Mouse (Mus musculus) MEL (cell line): ENCODE results near the gene Nell1. TPM values are rescaled to one million over a fixed set of nuclear protein-coding genes. Genes with fewer than 3 reads are reported as not detected.

Experiments used
- DNase-seq: peaks from one replicate; pipeline ENCODE4 v3.0.0; 2011; ENCODE audit warnings: low read depth, low spot score
- H3K27ac ChIP-seq: 2 replicates; pipeline ENCODE4 v1.5.1; 2012; ENCODE audit warnings: low read depth, mild to moderate bottlenecking, control low read depth, low read length, moderate library complexity; ENCODE audit not compliant: control insufficient read depth
- H3K27me3 ChIP-seq, 2 experiments: fragments of 150-350 bp in 1 of 2; sonication (generic) in 1 of 2; 2 replicates each; pipeline ENCODE4 v1.6.1; 2012; ENCODE audit warnings: low read length in 2 of 2, mild to moderate bottlenecking in 2 of 2, improper control_type of control experiment in 1 of 2, moderate library complexity in 1 of 2; ENCODE audit not compliant: insufficient read depth in 2 of 2, control insufficient read depth in 1 of 2
- H3K36me3 ChIP-seq, 2 experiments: 2 replicates each; pipeline ENCODE4 v1.6.1; 2012 to 2014; ENCODE audit warnings: low read length in 2 of 2, improper control_type of control experiment in 1 of 2, inconsistent platforms in 1 of 2, mild to moderate bottlenecking in 1 of 2; ENCODE audit not compliant: insufficient read depth in 2 of 2, control insufficient read depth in 1 of 2
- H3K4me1 ChIP-seq, 2 experiments: fragments of 150-350 bp in 1 of 2; sonication (generic) in 1 of 2; 2 replicates each; pipeline ENCODE4 v1.6.1; 2012; ENCODE audit warnings: low read length in 2 of 2, improper control_type of control experiment in 1 of 2, mild to moderate bottlenecking in 1 of 2; ENCODE audit not compliant: insufficient read depth in 2 of 2, control insufficient read depth in 1 of 2
- H3K4me3 ChIP-seq, 2 experiments: fragments of 150-350 bp in 1 of 2; sonication (generic) in 1 of 2; 2 replicates each; pipeline ENCODE4 v1.5.1; 2012; ENCODE audit warnings: low read depth in 2 of 2, low read length in 2 of 2, mild to moderate bottlenecking in 2 of 2, moderate library complexity in 2 of 2, control low read depth in 1 of 2, improper control_type of control experiment in 1 of 2; ENCODE audit not compliant: control insufficient read depth in 1 of 2, insufficient read depth in 1 of 2
- H3K79me2 ChIP-seq: 2 replicates; pipeline ENCODE4 v1.6.1; 2012; ENCODE audit warnings: mild to moderate bottlenecking, low read length, moderate library complexity; ENCODE audit not compliant: control insufficient read depth, poor library complexity, insufficient read depth
- H3K9ac ChIP-seq: 2 replicates; pipeline ENCODE4 v1.6.1; 2012; ENCODE audit warnings: low read depth, mild to moderate bottlenecking, control low read depth, low read length, moderate library complexity; ENCODE audit not compliant: control insufficient read depth, poor library complexity, severe bottlenecking
- H3K9me3 ChIP-seq: fragments of 150-350 bp; sonication (generic); replicated peaks from 2 replicates; pipeline ENCODE4 v1.6.1; 2012; ENCODE audit warnings: mild to moderate bottlenecking, low read length, improper control_type of control experiment, moderate library complexity; ENCODE audit not compliant: insufficient read depth
- BHLHE40 ChIP-seq: IDR thresholded peaks from 2 replicates; pipeline ENCODE4 v1.6.1; 2012; ENCODE audit warnings: low read depth, mild to moderate bottlenecking, inconsistent platforms, low read length, improper control_type of control experiment, borderline replicate concordance
- CTCF ChIP-seq, 3 experiments: IDR thresholded peaks in 2 of 3; conservative IDR thresholded peaks in 1 of 3; 2 replicates each; pipeline ENCODE4 v1.5.1; 2011 to 2012; ENCODE audit warnings: low read length in 3 of 3, low read depth in 2 of 3, mild to moderate bottlenecking in 2 of 3, improper control_type of control experiment in 1 of 3, inconsistent platforms in 1 of 3, mixed read lengths in 1 of 3, moderate library complexity in 1 of 3; ENCODE audit not compliant: control insufficient read depth in 1 of 3, insufficient read depth in 1 of 3, poor library complexity in 1 of 3, severe bottlenecking in 1 of 3
- ELF1 ChIP-seq: IDR thresholded peaks from 2 replicates; pipeline ENCODE4 v1.6.1; 2014; ENCODE audit warnings: low read depth, mild to moderate bottlenecking, inconsistent platforms, low read length, improper control_type of control experiment, moderate library complexity
- EP300 ChIP-seq, 2 experiments: IDR thresholded peaks; 2 replicates each; pipeline ENCODE4 v1.6.1; 2011; ENCODE audit warnings: improper control_type of control experiment in 2 of 2, low read length in 2 of 2, low read depth in 1 of 2, mild to moderate bottlenecking in 1 of 2
- ETS1 ChIP-seq: IDR thresholded peaks from 2 replicates; pipeline ENCODE4 v1.6.1; 2012; ENCODE audit warnings: low read depth, mild to moderate bottlenecking, inconsistent platforms, low read length, improper control_type of control experiment, moderate library complexity
- HCFC1 ChIP-seq: IDR thresholded peaks from 2 replicates; pipeline ENCODE4 v1.6.1; 2012; ENCODE audit warnings: low read depth, mild to moderate bottlenecking, inconsistent platforms, low read length, improper control_type of control experiment, moderate library complexity
- JUND ChIP-seq: IDR thresholded peaks from 2 replicates; pipeline ENCODE4 v1.6.1; 2011; ENCODE audit warnings: low read depth, mild to moderate bottlenecking, improper control_type of control experiment, low read length
- MAFK ChIP-seq: IDR thresholded peaks from 2 replicates; pipeline ENCODE4 v1.6.1; 2011; ENCODE audit warnings: low read depth, mild to moderate bottlenecking, low read length, improper control_type of control experiment, borderline replicate concordance
- MYB ChIP-seq: IDR thresholded peaks from 2 replicates; pipeline ENCODE4 v1.6.1; 2011; ENCODE audit warnings: mild to moderate bottlenecking, low read depth, low read length, improper control_type of control experiment
- MYC ChIP-seq: IDR thresholded peaks from 2 replicates; pipeline ENCODE4 v1.6.1; 2011; ENCODE audit warnings: low read depth, mild to moderate bottlenecking, low read length, improper control_type of control experiment, moderate library complexity
- NELFE ChIP-seq: IDR thresholded peaks from 2 replicates; pipeline ENCODE4 v1.6.1; 2011; ENCODE audit warnings: low read depth, low read length, improper control_type of control experiment
- POLR2A ChIP-seq, 2 experiments: IDR thresholded peaks; 2 replicates each; pipeline ENCODE4 v1.6.1; 2011 to 2012; ENCODE audit warnings: low read length in 2 of 2, mild to moderate bottlenecking in 2 of 2, control low read depth in 1 of 2, improper control_type of control experiment in 1 of 2, low read depth in 1 of 2, moderate library complexity in 1 of 2; ENCODE audit not compliant: control insufficient read depth in 1 of 2, insufficient read depth in 1 of 2, poor library complexity in 1 of 2
- POLR2AphosphoS5 ChIP-seq: IDR thresholded peaks from 2 replicates; pipeline ENCODE4 v1.6.1; 2012; ENCODE audit warnings: low read depth, borderline replicate concordance, mild to moderate bottlenecking, inconsistent platforms, low read length, moderate library complexity, mixed read lengths
- SMC3 ChIP-seq: IDR thresholded peaks from 2 replicates; pipeline ENCODE4 v1.6.1; 2011; ENCODE audit warnings: low read depth, low read length, improper control_type of control experiment
- TAL1 ChIP-seq: IDR thresholded peaks from 2 replicates; pipeline ENCODE4 v1.6.1; 2012; ENCODE audit warnings: mild to moderate bottlenecking, inconsistent platforms, low read length, moderate library complexity, mixed read lengths
- TBP ChIP-seq: IDR thresholded peaks from 2 replicates; pipeline ENCODE4 v1.8.0; 2011; ENCODE audit warnings: low read depth, low read length, improper control_type of control experiment
- UBTF ChIP-seq: IDR thresholded peaks from 2 replicates; pipeline ENCODE4 v1.6.1; 2012; ENCODE audit warnings: low read depth, mild to moderate bottlenecking, inconsistent platforms, low read length, improper control_type of control experiment, moderate library complexity, borderline replicate concordance; ENCODE audit not compliant: insufficient read depth
- ZC3H11A ChIP-seq: IDR thresholded peaks from 2 replicates; pipeline ENCODE4 v1.6.1; 2012; ENCODE audit warnings: low read depth, mild to moderate bottlenecking, inconsistent platforms, low read length, improper control_type of control experiment
- ZNF384 ChIP-seq: IDR thresholded peaks from 2 replicates; pipeline ENCODE4 v1.6.1; 2012; ENCODE audit warnings: low read depth, mild to moderate bottlenecking, inconsistent platforms, low read length, improper control_type of control experiment
- polyA plus RNA-seq, 2 experiments: library from polyadenylated mRNA; stranded (reverse) in 1 of 2; unstranded in 1 of 2; fragments of >175 nt in 1 of 2; fragments of >200 nt in 1 of 2; gene quantifications; 2 replicates each; pipeline versions ENCODE4 v1.2.1 to v1.2.4; 2012; ENCODE audit warnings: low replicate concordance in 2 of 2, low read depth in 1 of 2; ENCODE audit not compliant: insufficient read length in 2 of 2, insufficient read depth in 1 of 2, missing spikeins in 1 of 2
- total RNA-seq: library from RNA; depleted of rRNA; stranded (reverse); fragments of 300-350 nt; gene quantifications from 2 replicates; pipeline ENCODE4 v1.2.3, GENCODE M21; 2012

Nell1 gene
- total and polyA plus RNA-seq, 3 experiments, result not detected

- Histone ChIP-seq H3K4me3 (no peak overlapping the region), H3K27me3 (no peaks in the 10 kb centered on the region), H3K79me2 (no peaks in the 10 kb centered on the region), H3K9me3 (no peaks in the 10 kb centered on the region), H3K4me1 (no peaks in the 10 kb centered on the region), H3K9ac (no peak overlapping the region), H3K27ac (no peak overlapping the region), H3K36me3 (no peaks in the 10 kb centered on the region)
- DNase-seq, result no peak
- TF ChIP-seq ETS1 (no peak), BHLHE40 (no peak), EP300 (IDR thresholded peaks at IDR 0.05; ENCODE audit: low read depth in 1 of 2, low read length in 2 of 2) (no peak), SMC3 (no peak)
These were observed 697.6 kb downstream of the Nell1 start for GRCm38 (mm10) chr7:50672266-50672665.

- Histone ChIP-seq H3K27me3 (no peaks in the 10 kb centered on the region), H3K9ac (no peak overlapping the region), H3K4me3 (no peak overlapping the region), H3K36me3 (no peaks in the 10 kb centered on the region), H3K4me1 (no peaks in the 10 kb centered on the region), H3K9me3 (no peaks in the 10 kb centered on the region), H3K27ac (no peak overlapping the region), H3K79me2 (no peaks in the 10 kb centered on the region)
- no peak for TF ChIP-seq MYC
- DNase-seq, result no peak
These were observed 700.8 kb downstream of the Nell1 start for GRCm38 (mm10) chr7:50675444-50675843.

GRCm38 (mm10) chr7:50677511-50677910 lies 702.8 kb downstream of the Nell1 start:
- no peaks in the 10 kb centered on the region for H3K27me3 ChIP-seq
- H3K9me3 ChIP-seq, result no peaks in the 10 kb centered on the region
- no peaks in the 10 kb centered on the region for H3K36me3 ChIP-seq
- TF ChIP-seq UBTF, result no peak
- no peak for TF ChIP-seq BHLHE40
- no peaks in the 10 kb centered on the region for H3K4me1 ChIP-seq
- no peak overlapping the region for H3K4me3 ChIP-seq
- H3K27ac ChIP-seq, result no peak overlapping the region
- DNase-seq, result no peak
- no peaks in the 10 kb centered on the region for H3K79me2 ChIP-seq
- no peak overlapping the region for H3K9ac ChIP-seq

GRCm38 (mm10) chr7:50686337-50686736 lies 711.7 kb downstream of the Nell1 start:
- Histone ChIP-seq H3K4me1 (no peaks in the 10 kb centered on the region), H3K9ac (no peak overlapping the region), H3K27ac (no peak overlapping the region), H3K27me3 (no peaks in the 10 kb centered on the region), H3K79me2 (no peaks in the 10 kb centered on the region), H3K4me3 (no peak overlapping the region), H3K36me3 (no peaks in the 10 kb centered on the region), H3K9me3 (no peaks in the 10 kb centered on the region)
- no peak for TF ChIP-seq ZNF384
- TF ChIP-seq HCFC1, result no peak
- no peak for TF ChIP-seq ELF1
- no peak for TF ChIP-seq CTCF (IDR thresholded peaks at IDR 0.05 in 2 of 3, conservative IDR thresholded peaks at IDR 0.05 in 1 of 3; ENCODE audit: control insufficient read depth in 1 of 3, insufficient read depth in 1 of 3, low read depth in 2 of 3, low read length in 3 of 3, poor library complexity in 1 of 3, severe bottlenecking in 1 of 3)
- no peak for TF ChIP-seq TAL1
- no peak for TF ChIP-seq POLR2A (IDR thresholded peaks at IDR 0.05; ENCODE audit: control insufficient read depth in 1 of 2, insufficient read depth in 1 of 2, low read depth in 1 of 2, low read length in 2 of 2, poor library complexity in 1 of 2)
- no peak for TF ChIP-seq MAFK
- TF ChIP-seq POLR2AphosphoS5, result no peak
- TF ChIP-seq TBP, result no peak
- no peak for TF ChIP-seq EP300 (IDR thresholded peaks at IDR 0.05; ENCODE audit: low read depth in 1 of 2, low read length in 2 of 2)
- no peak for TF ChIP-seq MYB
- TF ChIP-seq NELFE, result no peak
- no peak for TF ChIP-seq ZC3H11A
- TF ChIP-seq MYC, result no peak
- TF ChIP-seq JUND, result no peak
- DNase-seq, result no peak
